ENCODE assay signal across 13 mouse cellular contexts in genomic region chr7:130678414-130678813, GRCm38 (mm10).
DNase-seq lines count a peak whose midpoint lies in the region; ATAC-seq lines count a peak whose summit lies in the region.
"Had no signal": no experiment of that assay in that cellular context is flagged by ENCODE, and none has a peak within 500 bp of the region (broad histone marks: within the 10 kb centered on the region; RNA-seq: fewer than 3 reads in every experiment).

No protein-coding gene starts in this region.

- no peak for ATAC-seq in midbrain, embryonic 11.5 days (ENCODE audit: low FRiP score)
- ATAC-seq: inflammation-experienced regulatory T-cells, adult 6 months had no signal

- peaks cover 20% of the 10 kb centered on the region for H3K4me1 ChIP-seq in midbrain, embryonic 10.5 days
- H3K4me1 ChIP-seq in midbrain, embryonic 11.5 days (ENCODE audit: control insufficient read depth, insufficient read depth, low read length), result 0 out of 2 replicates have a peak, but pooled peaks cover 3% of the 10 kb centered on the region

- H3K36me3 ChIP-seq in midbrain, embryonic 10.5 days, result peaks cover 32% of the 10 kb centered on the region
- no peaks in the 10 kb centered on the region for H3K36me3 ChIP-seq in midbrain, embryonic 11.5 days (ENCODE audit: control insufficient read depth, insufficient read depth, low read length)

- H3K9me3 ChIP-seq in midbrain, embryonic 10.5 days (replicated peaks), result no peaks in the 10 kb centered on the region
- no peaks in the 10 kb centered on the region for H3K9me3 ChIP-seq in midbrain, embryonic 11.5 days (ENCODE audit: control insufficient read depth, low read length)

- H3K9ac ChIP-seq in midbrain, embryonic 11.5 days (ENCODE audit: low read length), result no peak overlapping the region

- no peaks in the 10 kb centered on the region for H3K27me3 ChIP-seq in midbrain, embryonic 10.5 days (ENCODE audit: low read depth, poor library complexity, severe bottlenecking)
- no peaks in the 10 kb centered on the region for H3K27me3 ChIP-seq in midbrain, embryonic 11.5 days (ENCODE audit: control insufficient read depth, insufficient read depth, low read length)

- peak overlapping the region; percentile 74 for H3K27ac ChIP-seq in midbrain, embryonic 10.5 days (replicated peaks)
- no peak overlapping the region; the same call in 1 of the 2 replicates for H3K27ac ChIP-seq in midbrain, embryonic 11.5 days (ENCODE audit: low read depth, low read length)

- no peak overlapping the region for H3K4me2 ChIP-seq in midbrain, embryonic 11.5 days
- H3K4me2 ChIP-seq: liver, embryonic 11.5 days had no signal

- H3K4me3 ChIP-seq in midbrain, embryonic 10.5 days, result no peak overlapping the region
- H3K4me3 ChIP-seq in midbrain, embryonic 11.5 days (ENCODE audit: low read depth, low read length), result no peak overlapping the region

- intact Hi-C loops in gastrocnemius, postnatal 14 days (cut with DNase I; ENCODE audit: low total_unique reads), result loop anchor here (10.0 kb wide), 1 partner anchor 76 kb away; no protein-coding TSS in a partner anchor
- intact Hi-C loops in heart, postnatal 36 days (cut with DNase I), result no loop called here

- 93% methylated on average over 6 of the region's 6 CpGs for WGBS in midbrain, embryonic 10.5 days
- WGBS in midbrain, embryonic 11.5 days, result 96% methylated on average over 6 of the region's 6 CpGs

- no peak for DNase-seq in midbrain, embryonic 10.5 days (ENCODE audit: low spot score)
- DNase-seq in midbrain, embryonic 11.5 days (ENCODE audit: low spot score, missing footprints), result no peak
- peak; percentile 49 for DNase-seq in gastrocnemius, postnatal 14 days
- DNase-seq in heart, postnatal 36 days, result peak; percentile 61
- peak; percentile 76 for DNase-seq in skeletal muscle tissue, adult 2 months (ENCODE audit: low read depth, low spot score)
- no peak for DNase-seq in kidney, postnatal 4 days
- DNase-seq in adipocyte (ENCODE audit: low spot score), result no peak
- DNase-seq: adrenal gland, postnatal 10 days; kidney, postnatal 14 days; lung, postnatal 36 days; thymus, postnatal 25 days had no signal

Comparison
In these comparisons a context has a peak if more than half of its experiments do, and no peak if none do; other contexts are left out.
1. DNase-seq: peak in gastrocnemius, postnatal 14 days (single experiment), heart, postnatal 36 days (2 of 2) and skeletal muscle tissue, adult 2 months (single experiment); none in midbrain, embryonic 10.5 days (single experiment), midbrain, embryonic 11.5 days (single experiment), kidney, postnatal 4 days (0 of 2) and adipocyte (single experiment).